17 mouse cellular contexts compared by ENCODE assay signal in genomic region chr4:65391001-65391400, GRCm38 (mm10).
DNase-seq lines count a peak whose midpoint lies in the region; ATAC-seq and TF ChIP-seq lines count a peak whose summit lies in the region.
"Had no signal": no experiment of that assay in that cellular context is flagged by ENCODE, and none has a peak within 500 bp of the region (broad histone marks: within the 10 kb centered on the region; RNA-seq: fewer than 3 reads in every experiment).

No protein-coding gene starts in this region.

- no peaks in the 10 kb centered on the region for H3K27me3 ChIP-seq in embryonic facial prominence, embryonic 11.5 days (ENCODE audit: control insufficient read depth, insufficient read depth, low read length)
- H3K27me3 ChIP-seq in embryonic facial prominence, embryonic 10.5 days (replicated peaks; ENCODE audit: low read depth, poor library complexity, severe bottlenecking): no peaks in the 10 kb centered on the region; the same call in none of the 2 replicates
- no peaks in the 10 kb centered on the region for H3K27me3 ChIP-seq in kidney, embryonic 14.5 days (ENCODE audit: control insufficient read depth, insufficient read depth, low read length)
- H3K27me3 ChIP-seq in forebrain, postnatal 0 days (ENCODE audit: insufficient read depth, low read length): no peaks in the 10 kb centered on the region
- H3K27me3 ChIP-seq: forebrain, embryonic 15.5 days; liver, embryonic 15.5 days; Patski; stomach, embryonic 15.5 days had no signal

- no peak overlapping the region for H3K27ac ChIP-seq in embryonic facial prominence, embryonic 11.5 days (replicated peaks; ENCODE audit: low read depth, low read length)
- no peak overlapping the region for H3K27ac ChIP-seq in embryonic facial prominence, embryonic 10.5 days (replicated peaks)
- H3K27ac ChIP-seq in kidney, embryonic 14.5 days (ENCODE audit: low read depth, low read length): no peak overlapping the region
- no peak overlapping the region for H3K27ac ChIP-seq in forebrain, postnatal 0 days (ENCODE audit: low read depth, low read length)
- H3K27ac ChIP-seq: forebrain, embryonic 15.5 days; hindbrain, postnatal 0 days; liver, embryonic 15.5 days; stomach, embryonic 15.5 days had no signal

- no peak overlapping the region for H3K9ac ChIP-seq in embryonic facial prominence, embryonic 11.5 days (replicated peaks; ENCODE audit: low read length)
- no peak overlapping the region for H3K9ac ChIP-seq in kidney, embryonic 14.5 days (ENCODE audit: low read depth, low read length)
- no peak overlapping the region for H3K9ac ChIP-seq in forebrain, postnatal 0 days
- H3K9ac ChIP-seq: forebrain, embryonic 15.5 days; liver, embryonic 15.5 days; stomach, embryonic 15.5 days had no signal

- H3K9me3 ChIP-seq in embryonic facial prominence, embryonic 11.5 days (replicated peaks; ENCODE audit: control insufficient read depth, low read length): no peaks in the 10 kb centered on the region
- H3K9me3 ChIP-seq in embryonic facial prominence, embryonic 10.5 days: no peaks in the 10 kb centered on the region
- H3K9me3 ChIP-seq in kidney, embryonic 14.5 days (ENCODE audit: control insufficient read depth, low read length): no peaks in the 10 kb centered on the region
- H3K9me3 ChIP-seq in forebrain, postnatal 0 days (ENCODE audit: low read length): no peaks in the 10 kb centered on the region
- H3K9me3 ChIP-seq: forebrain, embryonic 15.5 days; liver, embryonic 15.5 days; stomach, embryonic 15.5 days had no signal

- H3K36me3 ChIP-seq in embryonic facial prominence, embryonic 11.5 days (replicated peaks; ENCODE audit: control insufficient read depth, insufficient read depth, low read depth, low read length): no peaks in the 10 kb centered on the region
- H3K36me3 ChIP-seq in embryonic facial prominence, embryonic 10.5 days (replicated peaks): no peaks in the 10 kb centered on the region
- H3K36me3 ChIP-seq in kidney, embryonic 14.5 days (ENCODE audit: control insufficient read depth, insufficient read depth, low read length): no peaks in the 10 kb centered on the region
- no peaks in the 10 kb centered on the region for H3K36me3 ChIP-seq in forebrain, postnatal 0 days (ENCODE audit: insufficient read depth)
- H3K36me3 ChIP-seq: forebrain, embryonic 15.5 days; liver, embryonic 15.5 days; stomach, embryonic 15.5 days had no signal

- H3K4me2 ChIP-seq in embryonic facial prominence, embryonic 11.5 days (ENCODE audit: low read depth, low read length): no peak overlapping the region
- H3K4me2 ChIP-seq in kidney, embryonic 14.5 days (replicated peaks; ENCODE audit: low read depth, low read length): no peak overlapping the region
- no peak overlapping the region for H3K4me2 ChIP-seq in forebrain, postnatal 0 days (ENCODE audit: low read depth)
- H3K4me2 ChIP-seq: forebrain, embryonic 15.5 days; liver, embryonic 15.5 days; stomach, embryonic 15.5 days had no signal

- no peak overlapping the region for H3K4me3 ChIP-seq in embryonic facial prominence, embryonic 11.5 days (ENCODE audit: low read depth, low read length)
- no peak overlapping the region for H3K4me3 ChIP-seq in embryonic facial prominence, embryonic 10.5 days
- no peak overlapping the region for H3K4me3 ChIP-seq in kidney, embryonic 14.5 days (ENCODE audit: low read length)
- H3K4me3 ChIP-seq in forebrain, postnatal 0 days (ENCODE audit: low read depth, low read length): no peak overlapping the region
- H3K4me3 ChIP-seq: forebrain, embryonic 15.5 days; liver, embryonic 15.5 days; stomach, embryonic 15.5 days had no signal

- ATAC-seq in embryonic facial prominence, embryonic 11.5 days (replicated peaks; ENCODE audit: insufficient number of reproducible peaks, low FRiP score, low TSS enrichment, low read depth): no peak
- peak; percentile 95 for ATAC-seq in kidney, embryonic 14.5 days (ENCODE audit: low FRiP score, low TSS enrichment)
- no peak for ATAC-seq in forebrain, postnatal 0 days
- ATAC-seq: forebrain, embryonic 15.5 days; hindbrain, postnatal 0 days; Patski had no signal

- H3K4me1 ChIP-seq in embryonic facial prominence, embryonic 11.5 days (ENCODE audit: control insufficient read depth, insufficient read depth, low read length): no peaks in the 10 kb centered on the region
- no peaks in the 10 kb centered on the region for H3K4me1 ChIP-seq in embryonic facial prominence, embryonic 10.5 days
- 0 out of 2 replicates have a peak, but pooled peaks cover 6% of the 10 kb centered on the region for H3K4me1 ChIP-seq in kidney, embryonic 14.5 days (ENCODE audit: control insufficient read depth, insufficient read depth, low read length)
- H3K4me1 ChIP-seq in forebrain, postnatal 0 days (ENCODE audit: insufficient read depth): no peaks in the 10 kb centered on the region
- H3K4me1 ChIP-seq: forebrain, embryonic 15.5 days; liver, embryonic 15.5 days; stomach, embryonic 15.5 days had no signal

- 63% methylated on average over 4 of the region's 4 CpGs for WGBS in embryonic facial prominence, embryonic 11.5 days
- 62% methylated on average over 4 of the region's 4 CpGs for WGBS in embryonic facial prominence, embryonic 10.5 days
- WGBS in kidney, embryonic 14.5 days: 21% methylated on average over 4 of the region's 4 CpGs
- WGBS in forebrain, postnatal 0 days: 84% methylated on average over 4 of the region's 4 CpGs

- TF ChIP-seq CTCF in forebrain, postnatal 0 days (IDR thresholded peaks at IDR 0.05; ENCODE audit: low read depth): no peak

- peak; percentile 31 for DNase-seq in embryonic facial prominence, embryonic 11.5 days (ENCODE audit: low spot score)
- DNase-seq in embryonic facial prominence, embryonic 10.5 days (ENCODE audit: low spot score): no peak
- DNase-seq in kidney, adult 8-10 months: no peak
- peak; percentile 21 for DNase-seq in urinary bladder, postnatal 14 days (ENCODE audit: low spot score)
- no peak for DNase-seq in urinary bladder, adult 18-20 months (ENCODE audit: low spot score in 2 of 2)
- DNase-seq in forebrain, postnatal 0 days: no peak
- DNase-seq in MN1 (ENCODE audit: low spot score): no peak
- DNase-seq: adrenal gland, postnatal 36 days; cerebellum, postnatal 36 days; lung, postnatal 10 days; retina, postnatal 1 day had no signal

Comparison
In these comparisons a context has a peak if more than half of its experiments do, and no peak if none do; other contexts are left out.
1. DNase-seq: peak in embryonic facial prominence, embryonic 11.5 days (single experiment) and urinary bladder, postnatal 14 days (single experiment); none in embryonic facial prominence, embryonic 10.5 days (single experiment), kidney, adult 8-10 months (0 of 2), urinary bladder, adult 18-20 months (0 of 2), forebrain, postnatal 0 days (single experiment) and MN1 (single experiment).